Mouse (Mus musculus): ENCODE data around the gene Cpt2.

The Cpt2 gene

GRCm38 (mm10) chr4:107923145-107923802 lies at the start of gene Cpt2:
TSS of gene Cpt2 (minus strand) at chr4:107923610.
- DNase-seq (ENCODE audit: low spot score in 2 of 2) = peak; percentile 87

- no peak for DNase-seq (ENCODE audit: low spot score in 2 of 2)
Observed at GRCm38 (mm10) chr4:107971162-107971561, 47.8 kb upstream of the Cpt2 start.

- DNase-seq (ENCODE audit: low spot score in 2 of 2) = no peak
Observed at GRCm38 (mm10) chr4:107969781-107970180, 46.4 kb upstream of the Cpt2 start.

- DNase-seq (ENCODE audit: low spot score in 2 of 2) = no peak
Observed at GRCm38 (mm10) chr4:107967966-107968682, 44.7 kb upstream of the Cpt2 start, which contains the start of gene Slc1a7. TSS of gene Slc1a7 (plus strand) at chr4:107968332.

DNA sequence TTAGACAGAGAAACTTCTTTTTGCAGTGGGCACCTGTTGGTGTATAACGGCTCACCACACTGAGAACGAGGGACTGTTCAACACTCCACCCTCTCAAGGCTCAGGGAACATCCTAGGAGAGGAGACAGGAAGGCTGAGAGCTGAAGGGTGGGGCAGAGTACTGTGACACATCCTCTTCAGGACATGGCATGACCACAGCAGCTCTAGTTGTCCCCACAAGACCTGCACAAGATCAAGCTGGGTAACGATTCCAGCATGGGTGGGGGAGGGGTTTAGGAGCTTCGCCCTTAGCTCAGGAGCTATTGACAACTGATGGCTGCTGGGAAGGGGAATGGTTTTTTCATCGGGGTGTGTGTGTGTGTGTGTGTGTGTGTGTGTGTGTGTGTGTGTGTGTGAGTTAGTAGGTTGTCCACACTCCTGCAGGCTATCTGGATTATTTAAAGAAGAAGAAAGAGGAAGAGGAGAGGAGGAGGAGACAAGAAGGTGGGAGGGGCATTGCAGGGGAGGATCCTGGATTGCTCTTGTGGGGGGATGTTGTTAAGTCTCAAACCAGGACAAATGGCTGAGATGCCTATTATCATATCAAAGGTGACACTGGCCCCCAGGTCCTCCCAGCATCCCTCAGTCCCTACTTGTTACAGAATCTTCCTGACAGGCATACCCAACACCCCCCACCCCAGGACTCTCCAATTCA lies 43.2 kb upstream of the Cpt2 start:
- no peak for DNase-seq (ENCODE audit: low spot score in 2 of 2)

GRCm38 (mm10) chr4:107962792-107963191 lies 39.4 kb upstream of the Cpt2 start:
- no peak for DNase-seq (ENCODE audit: low spot score in 2 of 2)

GRCm38 (mm10) chr4:107962044-107962732 lies 38.8 kb upstream of the Cpt2 start:
- no peak for DNase-seq (ENCODE audit: low spot score in 2 of 2)

- no peak for DNase-seq (ENCODE audit: low spot score in 2 of 2)
Observed at GRCm38 (mm10) chr4:107958487-107958886, 35.1 kb upstream of the Cpt2 start.

DNA sequence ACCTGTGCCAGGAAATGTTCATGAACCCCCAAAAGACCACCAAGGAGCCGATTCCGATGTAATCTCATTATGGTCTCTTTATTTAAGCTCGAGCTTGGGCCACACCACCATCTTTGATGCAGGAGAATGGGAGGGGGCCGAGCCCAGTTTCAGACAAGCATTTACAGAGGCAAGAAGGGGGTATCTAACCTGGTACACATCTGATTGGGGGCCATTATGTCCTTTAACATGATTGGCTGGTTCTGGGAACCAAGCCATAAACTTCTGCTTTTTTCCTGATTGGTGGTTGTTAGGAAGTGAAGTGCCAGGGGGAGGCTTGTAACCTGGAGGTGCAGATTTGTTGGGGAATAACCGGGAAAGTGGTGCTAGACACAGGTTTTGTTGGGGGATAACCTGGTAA lies 32.3 kb upstream of the Cpt2 start:
- no peak for DNase-seq (ENCODE audit: low spot score in 2 of 2)

- no peak for DNase-seq (ENCODE audit: low spot score in 2 of 2)
Observed at GRCm38 (mm10) chr4:107952845-107953244, 29.4 kb upstream of the Cpt2 start.

GRCm38 (mm10) chr4:107949918-107950317 lies 26.5 kb upstream of the Cpt2 start:
- no peak for DNase-seq (ENCODE audit: low spot score in 2 of 2)

- peak in 1 of 2 experiments; percentile 53 for DNase-seq (ENCODE audit: low spot score in 2 of 2)
Observed at GRCm38 (mm10) chr4:107944141-107944540, 20.7 kb upstream of the Cpt2 start.

- DNase-seq (ENCODE audit: low spot score in 2 of 2) = no peak
Observed at GRCm38 (mm10) chr4:107942741-107943140, 19.3 kb upstream of the Cpt2 start.

GRCm38 (mm10) chr4:107938124-107938523 lies 14.7 kb upstream of the Cpt2 start:
- DNase-seq (ENCODE audit: low spot score in 2 of 2) = peak; percentile 51 to 53

DNA sequence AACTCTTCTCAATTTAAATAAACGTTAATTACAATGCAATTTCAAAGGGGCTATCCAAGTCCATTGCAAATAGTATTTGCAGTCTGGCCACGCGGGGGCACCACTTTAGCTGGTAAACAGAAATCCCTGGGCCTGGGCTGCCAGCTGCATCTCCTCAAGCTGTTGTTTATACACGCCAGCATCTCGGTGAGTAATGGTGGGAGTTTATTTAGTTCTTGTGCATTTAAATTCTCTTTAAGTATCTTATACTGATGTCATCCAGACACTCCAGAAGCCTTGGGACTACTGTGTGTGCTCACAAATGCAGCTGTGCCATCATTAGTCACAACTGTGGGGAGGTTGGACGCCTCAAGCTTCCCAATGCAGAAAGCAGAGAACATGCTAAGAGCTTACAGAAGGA lies 13.9 kb upstream of the Cpt2 start:
- peak; percentile 82 to 85 for DNase-seq (ENCODE audit: low spot score in 2 of 2)

DNA sequence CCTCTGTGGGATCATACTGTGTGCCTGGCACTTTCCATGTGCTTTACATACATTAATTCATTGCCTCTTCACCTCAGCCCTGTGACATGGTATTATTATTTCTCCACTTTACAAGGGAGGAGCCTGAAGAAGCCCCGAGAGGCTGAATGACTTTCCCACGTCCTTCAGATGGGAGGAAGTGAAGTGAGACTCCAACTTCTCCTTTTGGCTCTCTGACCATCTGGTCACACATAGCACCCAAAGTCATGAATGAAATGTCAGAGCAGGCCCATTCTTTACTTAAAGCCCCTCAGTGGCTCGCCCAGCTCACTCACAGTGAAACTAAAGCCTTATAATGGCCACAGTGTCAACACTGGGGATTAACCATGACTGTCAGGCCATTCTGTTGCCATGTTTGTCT lies 11.8 kb upstream of the Cpt2 start:
- DNase-seq (ENCODE audit: low spot score in 2 of 2) = no peak

DNA sequence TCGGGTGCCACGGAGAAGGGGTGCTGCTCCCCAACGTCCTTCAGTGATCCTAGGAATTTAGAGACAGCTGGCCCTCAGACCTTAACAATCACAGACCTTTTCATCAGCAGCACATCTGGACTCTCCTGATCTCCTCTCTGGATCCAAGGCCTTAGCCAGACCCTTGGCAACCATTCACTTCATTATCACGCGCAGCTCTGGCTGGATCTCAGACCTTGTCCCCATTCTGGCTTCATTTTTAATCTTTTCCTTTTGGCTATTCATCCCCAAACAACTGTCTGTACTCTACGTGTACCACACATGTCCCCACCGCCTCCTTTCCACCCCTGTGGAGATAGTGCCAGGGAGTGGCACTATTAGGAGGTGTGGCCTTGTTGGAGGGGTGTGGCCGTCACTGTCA lies 9.8 kb upstream of the Cpt2 start:
- no peak for DNase-seq (ENCODE audit: low spot score in 2 of 2)

DNA sequence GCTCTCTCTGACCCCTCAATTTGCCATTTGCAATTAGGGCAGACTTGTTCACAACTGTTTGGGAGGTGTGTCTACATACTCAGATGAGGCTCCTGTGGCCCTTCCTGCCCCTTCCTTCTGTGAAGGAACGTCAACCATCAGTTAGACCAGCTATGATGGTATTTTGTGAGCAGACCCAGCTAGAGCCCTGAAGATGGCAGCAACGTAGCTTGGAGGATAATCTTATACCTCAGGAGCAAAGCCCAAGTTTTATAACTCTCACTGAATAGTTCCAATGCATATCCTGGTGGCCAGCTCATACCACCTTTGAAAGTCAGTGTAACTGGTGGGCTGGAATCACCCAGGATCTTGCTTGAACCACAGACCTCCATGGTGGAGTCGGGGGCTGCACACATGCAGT lies 8.0 kb upstream of the Cpt2 start:
- DNase-seq (ENCODE audit: low spot score in 2 of 2) = no peak

DNA sequence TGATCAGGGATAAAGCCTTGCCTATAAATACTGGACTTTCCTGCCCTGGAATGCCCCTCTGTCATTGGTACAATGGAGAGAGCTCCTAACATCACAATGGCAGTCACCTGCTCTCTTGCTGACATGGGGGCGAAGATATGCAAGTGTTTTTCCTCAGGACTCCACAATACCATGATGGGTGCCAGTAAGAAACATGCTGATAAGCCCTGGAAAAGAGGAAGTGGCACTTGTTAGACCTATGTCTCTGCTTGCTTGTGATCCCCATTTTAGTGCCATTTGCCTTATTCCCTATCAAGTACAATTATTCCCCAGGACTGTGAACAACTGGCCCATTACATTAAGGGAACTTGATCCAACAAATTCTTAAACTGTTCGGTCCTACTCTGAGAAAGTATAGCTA lies 5.3 kb upstream of the Cpt2 start:
- no peak for DNase-seq (ENCODE audit: low spot score in 2 of 2)

- no peak for DNase-seq (ENCODE audit: low spot score in 2 of 2)
Observed at GRCm38 (mm10) chr4:107928269-107928668, 4.9 kb upstream of the Cpt2 start.

- DNase-seq (ENCODE audit: low spot score in 2 of 2) = no peak
Observed at GRCm38 (mm10) chr4:107923803-107924194, 389 bp upstream of the Cpt2 start.

DNA sequence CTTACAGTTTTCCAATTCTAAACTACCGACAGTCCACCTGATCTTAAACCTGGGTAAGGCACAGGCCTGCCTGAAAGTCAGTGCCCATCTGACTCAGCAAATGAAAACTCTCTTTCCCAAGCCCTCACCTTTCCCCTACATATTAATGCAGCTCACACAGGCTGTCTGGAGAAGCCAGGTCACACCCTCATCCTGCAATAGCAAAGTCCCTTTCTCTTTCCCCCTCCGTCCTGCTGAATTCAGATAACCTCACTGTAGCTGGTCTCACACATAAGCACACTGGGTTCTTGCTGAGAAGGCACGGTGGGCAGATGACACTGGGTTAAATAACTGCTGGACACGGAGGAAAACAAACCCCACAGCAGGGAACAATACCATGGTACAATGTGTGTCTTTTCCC lies 1.5 kb downstream of the Cpt2 start:
- DNase-seq (ENCODE audit: low spot score in 2 of 2) = no peak

Measured in right cerebral cortex, postnatal 10 days (tissue).